Mouse (Mus musculus) neural tube, embryonic 14.5 days (tissue): Measurements from ENCODE around the gene Fzr1. TPM values are rescaled to one million over a fixed set of nuclear protein-coding genes. Genes with fewer than 3 reads are reported as not detected.

Experiments used
- ATAC-seq: fragments of 200-750 bp; cut with Nextera tagmentation; 2 replicates; pipeline ENCODE4 v1.8.0; 2017; ENCODE audit warnings: low read depth, mild to moderate bottlenecking, moderate TSS enrichment, moderate library complexity
- H3K27ac ChIP-seq: fragments of 300-500 bp; sonication (generic); 2 replicates; pipeline ENCODE4 v1.5.1; 2014; ENCODE audit warnings: low read depth, mild to moderate bottlenecking, control low read depth, low read length, moderate library complexity, mixed read lengths
- H3K27me3 ChIP-seq: fragments of 300-500 bp; sonication (generic); 2 replicates; pipeline ENCODE4 v1.6.1; 2014; ENCODE audit warnings: low read length; ENCODE audit not compliant: control insufficient read depth, insufficient read depth
- H3K36me3 ChIP-seq: fragments of 300-500 bp; sonication (generic); 2 replicates; pipeline ENCODE4 v1.6.1; 2014; ENCODE audit warnings: low read length, mixed read lengths; ENCODE audit not compliant: control insufficient read depth, insufficient read depth
- H3K4me1 ChIP-seq: fragments of 300-500 bp; sonication (generic); 2 replicates; pipeline ENCODE4 v1.6.1; 2014; ENCODE audit warnings: low read length; ENCODE audit not compliant: control insufficient read depth, insufficient read depth
- H3K4me2 ChIP-seq: fragments of 300-500 bp; sonication (generic); 2 replicates; pipeline ENCODE4 v1.6.1; 2014; ENCODE audit warnings: mild to moderate bottlenecking, low read depth, low read length, control low read depth
- H3K4me3 ChIP-seq: fragments of 300-500 bp; sonication (generic); 2 replicates; pipeline ENCODE4 v1.5.1; 2014; ENCODE audit warnings: low read depth, low read length, control low read depth, mixed read lengths
- H3K9ac ChIP-seq: fragments of 300-500 bp; sonication (generic); replicated peaks from 2 replicates; pipeline ENCODE4 v1.6.1; 2014; ENCODE audit warnings: low read depth, mild to moderate bottlenecking, control low read depth, low read length, mixed read lengths
- H3K9me3 ChIP-seq: fragments of 300-500 bp; sonication (generic); 2 replicates; pipeline ENCODE4 v1.6.1; 2016; ENCODE audit warnings: low read length; ENCODE audit not compliant: control insufficient read depth
- WGBS: fragments of 180-500 bp; shearing (Covaris S2); extraction: QIAGEN DNeasy Blood & Tissue Kit; methylation state at CpG from one replicate; pipeline ENCODE4 v1.1.7; 2014; 5-methylcytosine and 5-hydroxymethylcytosine counted together
- polyA plus RNA-seq: library from polyadenylated mRNA; unstranded; fragments of >200 nt; fragmentation: Nextera tagmentation; extraction: Ambion mirVana; gene quantifications from 2 replicates; pipeline ENCODE4 v1.2.1, GENCODE M21; 2014

The Fzr1 gene
- polyA plus RNA-seq, result 114 and 125 TPM in 2 replicates

DNA sequence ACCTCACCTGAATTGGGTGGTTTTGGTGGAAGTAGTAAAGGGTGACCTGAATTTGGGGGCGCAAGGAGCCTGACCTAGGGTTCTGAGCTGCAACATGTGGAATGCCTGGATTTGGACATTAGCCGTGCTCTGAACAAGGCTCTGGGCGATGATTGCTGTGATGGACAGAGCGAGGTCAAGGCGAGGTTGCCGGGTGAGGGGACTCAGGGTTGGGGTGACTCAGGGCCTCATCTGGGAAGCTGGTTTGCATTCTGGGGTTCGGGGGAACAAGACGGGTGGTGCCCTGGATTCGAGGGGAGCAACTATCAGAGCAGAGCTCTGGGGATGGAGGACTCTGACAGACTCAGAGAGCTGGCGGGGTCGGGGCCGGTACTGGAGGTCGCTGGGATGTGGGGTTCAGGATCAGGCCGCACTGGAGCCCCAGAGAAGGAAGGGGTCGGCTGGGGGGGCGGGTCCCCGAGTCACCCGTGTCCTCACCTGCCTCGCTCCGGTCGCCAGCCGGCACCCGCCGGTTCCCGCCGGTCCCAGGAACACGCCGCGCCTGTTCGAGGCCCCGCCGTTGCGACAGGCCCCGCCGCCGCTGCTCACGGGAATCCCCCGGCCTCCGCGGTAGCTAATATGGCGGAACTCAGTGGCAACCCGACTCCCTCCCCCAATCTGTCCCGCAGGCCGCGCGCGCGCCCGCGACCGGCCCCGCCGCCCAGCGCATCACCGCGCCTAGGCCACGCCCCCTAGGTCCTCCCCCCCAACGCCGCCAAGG, at the start of gene Fzr1:
Fzr1 (minus strand) TSS at position 724 of the 760 bp plus-strand sequence.
- no peaks in the 10 kb centered on the region for H3K9me3 ChIP-seq
- peak within 1 kb of the TSS; percentile 89 for H3K4me2 ChIP-seq
- H3K36me3 ChIP-seq, result peaks cover 4% of the 10 kb centered on the region; the same call in 1 of the 2 replicates
- H3K4me3 ChIP-seq, result peak within 1 kb of the TSS; percentile 75
- peaks cover 21% of the 10 kb centered on the region for H3K4me1 ChIP-seq
- H3K9ac ChIP-seq, result peak within 1 kb of the TSS; percentile 79
- no peaks in the 10 kb centered on the region for H3K27me3 ChIP-seq
- WGBS, result under 1% methylated on average over 58 of the region's 59 CpGs
- peak within 1 kb of the TSS; percentile 79 for H3K27ac ChIP-seq
- peak; percentile 52 for ATAC-seq

DNA sequence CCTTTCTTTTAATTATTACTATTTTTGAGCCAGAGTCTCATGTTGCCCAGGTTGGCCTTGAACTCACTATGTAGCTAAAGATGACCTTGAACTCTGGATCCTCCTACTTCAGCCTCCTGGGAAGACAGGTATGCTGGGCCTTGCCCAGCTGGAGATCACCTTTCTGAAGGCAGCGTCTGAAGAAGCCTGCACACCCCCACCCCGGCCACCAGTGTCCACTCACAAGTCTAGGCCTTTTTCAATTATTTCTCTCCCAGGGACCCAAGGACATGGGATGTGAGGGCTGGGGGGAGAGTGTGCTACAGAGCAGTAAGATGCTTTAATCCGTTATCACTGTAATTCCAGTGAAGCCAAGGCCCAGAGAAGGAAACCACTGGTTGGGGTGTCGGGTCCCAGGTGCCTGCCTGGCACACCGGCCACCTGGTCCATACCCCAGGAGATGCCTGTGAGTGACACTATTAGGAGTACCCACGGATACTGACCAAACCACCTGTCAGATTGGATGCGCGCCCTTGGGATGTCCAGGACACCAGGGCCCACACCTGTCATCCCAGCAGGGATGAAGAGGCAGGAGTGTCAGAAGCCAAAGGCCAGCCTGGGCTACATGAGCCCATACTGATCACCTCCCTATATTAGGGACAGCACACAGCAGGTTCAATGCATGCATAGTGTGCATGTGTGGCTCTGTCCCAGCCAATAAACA, 49.6 kb upstream of the Fzr1 start:
- no peak overlapping the region for H3K9ac ChIP-seq
- no peaks in the 10 kb centered on the region for H3K36me3 ChIP-seq
- H3K4me3 ChIP-seq, result no peak overlapping the region
- H3K4me2 ChIP-seq, result no peak overlapping the region
- peaks cover 3% of the 10 kb centered on the region; the same call in 1 of the 2 replicates for H3K27me3 ChIP-seq
- no peak overlapping the region for H3K27ac ChIP-seq
- no peak for ATAC-seq
- 71% methylated on average over 8 of the region's 8 CpGs for WGBS
- peaks cover 33% of the 10 kb centered on the region for H3K4me1 ChIP-seq
- H3K9me3 ChIP-seq, result no peaks in the 10 kb centered on the region

DNA sequence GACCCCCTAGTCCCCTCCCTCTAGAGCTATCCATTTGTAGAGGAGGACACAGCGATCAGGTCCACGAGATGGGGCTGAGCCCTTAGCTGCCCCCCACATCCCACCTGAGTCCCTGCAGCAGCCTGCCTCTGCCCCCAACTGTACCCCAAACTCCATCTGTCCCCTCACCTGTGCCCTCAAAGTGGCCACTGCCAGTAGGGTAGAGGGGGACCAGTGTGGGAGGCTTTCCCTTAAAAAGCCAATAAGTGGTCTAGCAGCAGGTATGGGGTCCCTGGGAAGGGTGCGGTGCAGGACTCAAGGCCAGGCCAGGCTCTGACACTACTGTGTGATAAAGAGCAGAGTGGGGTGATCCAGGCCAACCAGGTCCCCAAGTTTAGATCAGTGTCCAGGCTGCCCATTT, 49.0 kb upstream of the Fzr1 start:
- peaks cover 3% of the 10 kb centered on the region; the same call in 1 of the 2 replicates for H3K27me3 ChIP-seq
- H3K36me3 ChIP-seq, result no peaks in the 10 kb centered on the region
- peak overlapping the region; percentile 63 for H3K4me2 ChIP-seq
- H3K9ac ChIP-seq, result peak overlapping the region; percentile 50; the same call in 1 of the 2 replicates
- no peaks in the 10 kb centered on the region for H3K9me3 ChIP-seq
- H3K4me1 ChIP-seq, result peaks cover 30% of the 10 kb centered on the region
- 25% methylated on average over 3 of the region's 3 CpGs for WGBS
- H3K4me3 ChIP-seq, result peak overlapping the region; percentile 31; the same call in 1 of the 2 replicates
- no peak overlapping the region for H3K27ac ChIP-seq
- no peak for ATAC-seq

DNA sequence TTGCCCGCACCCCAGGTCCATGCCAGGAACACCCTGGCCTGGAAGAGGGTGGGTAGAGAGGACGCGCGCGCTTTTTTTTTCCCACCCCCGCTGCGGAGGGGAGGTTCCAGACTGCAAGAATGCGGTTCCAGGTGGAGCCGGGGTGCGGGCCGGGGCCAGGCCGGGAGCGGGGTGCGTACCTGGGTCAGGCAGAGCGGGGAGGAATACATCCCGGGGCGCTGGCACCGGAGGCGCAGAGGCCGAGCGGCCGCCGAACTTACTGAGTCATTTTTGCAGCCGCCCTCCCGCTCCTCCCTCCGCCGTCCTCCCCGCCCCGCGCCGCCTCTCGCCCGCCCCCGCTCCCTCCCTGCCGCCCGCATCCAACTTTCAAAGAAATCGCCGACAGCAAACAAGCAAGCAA, 48.6 kb upstream of the Fzr1 start:
- Histone ChIP-seq H3K27ac (no peak overlapping the region), H3K36me3 (no peaks in the 10 kb centered on the region), H3K27me3 (peaks cover 3% of the 10 kb centered on the region; the same call in 1 of the 2 replicates), H3K9me3 (no peaks in the 10 kb centered on the region), H3K4me3 (peak overlapping the region; percentile 31), H3K9ac (peak overlapping the region; percentile 50), H3K4me2 (peak overlapping the region; percentile 63), H3K4me1 (peaks cover 30% of the 10 kb centered on the region)
- WGBS, result 1% methylated on average over 29 of the region's 38 CpGs
- no peak for ATAC-seq

DNA sequence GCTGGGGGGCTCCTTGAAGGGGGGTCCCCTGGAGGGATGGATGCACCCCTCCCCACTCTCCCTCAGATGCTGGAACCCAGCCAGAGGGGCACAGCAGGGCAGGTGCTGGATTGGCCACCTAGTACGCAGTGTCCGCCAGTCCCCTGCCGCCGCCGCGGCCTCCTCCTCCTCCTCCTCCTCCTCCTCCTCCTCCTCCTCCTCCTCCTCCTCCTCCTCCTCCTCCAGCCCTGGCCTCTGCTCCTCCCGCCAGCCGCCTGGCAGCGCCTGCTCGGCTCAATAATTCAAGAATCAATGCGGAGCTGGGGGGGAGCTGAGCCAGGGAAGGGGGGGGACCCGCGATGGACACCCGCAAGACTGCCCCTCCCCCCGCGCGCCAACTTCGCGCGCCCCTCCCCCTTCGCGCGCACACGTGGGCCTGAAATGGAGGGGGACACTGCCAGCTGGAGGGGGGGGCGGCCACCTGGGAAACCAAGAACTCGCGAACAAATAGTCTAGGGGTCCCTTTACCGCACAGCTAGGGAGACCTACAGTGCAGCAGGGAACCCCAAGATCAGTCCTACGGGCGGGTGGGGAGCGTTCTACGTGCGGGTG, 47.9 kb upstream of the Fzr1 start:
- H3K4me2 ChIP-seq, result peak overlapping the region; percentile 63
- H3K9me3 ChIP-seq, result no peaks in the 10 kb centered on the region
- H3K4me1 ChIP-seq, result peaks cover 28% of the 10 kb centered on the region
- peak overlapping the region; percentile 31 for H3K4me3 ChIP-seq
- peaks cover 3% of the 10 kb centered on the region; the same call in 1 of the 2 replicates for H3K27me3 ChIP-seq
- no peak for ATAC-seq
- peak overlapping the region; percentile 50 for H3K9ac ChIP-seq
- H3K36me3 ChIP-seq, result no peaks in the 10 kb centered on the region
- H3K27ac ChIP-seq, result no peak overlapping the region
- under 1% methylated on average over 22 of the region's 33 CpGs for whole genome bisulfite sequencing

DNA sequence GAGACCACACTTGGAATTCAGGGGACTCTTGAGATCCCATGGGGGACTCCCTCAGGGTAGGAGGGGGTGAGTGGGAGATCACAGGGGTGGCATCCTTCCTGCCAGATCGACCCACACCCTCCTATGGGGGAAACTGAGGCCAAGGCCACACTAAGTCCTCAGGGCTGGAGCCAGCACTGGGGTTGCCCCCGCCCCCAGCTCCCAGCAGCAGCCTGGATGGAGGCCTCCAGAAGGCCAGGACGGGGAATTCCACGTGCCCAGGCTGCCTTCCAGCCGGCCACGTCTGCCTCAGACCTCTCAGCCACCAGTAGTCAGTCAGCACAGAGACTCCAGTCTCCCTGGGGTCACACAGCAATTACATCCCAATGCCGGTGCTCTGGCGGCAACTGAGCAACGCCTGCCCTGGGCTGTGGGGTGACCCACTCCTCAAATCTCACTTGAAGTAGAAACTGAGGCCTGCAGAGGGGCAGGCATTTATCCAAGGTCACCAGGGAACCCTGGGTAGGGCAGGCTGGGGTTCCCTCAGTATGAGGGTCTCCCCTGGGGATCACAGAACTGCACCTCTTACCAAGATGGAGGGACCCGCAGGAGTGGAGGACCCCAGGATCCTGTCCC, 47.0 kb upstream of the Fzr1 start:
- Histone ChIP-seq H3K4me3 (no peak overlapping the region), H3K4me1 (peaks cover 26% of the 10 kb centered on the region), H3K4me2 (peak overlapping the region; percentile 63; the same call in 1 of the 2 replicates), H3K9me3 (no peaks in the 10 kb centered on the region), H3K27ac (no peak overlapping the region), H3K27me3 (peaks cover 3% of the 10 kb centered on the region; the same call in 1 of the 2 replicates), H3K36me3 (no peaks in the 10 kb centered on the region), H3K9ac (no peak overlapping the region)
- WGBS, result 32% methylated on average over 10 of the region's 10 CpGs
- no peak for ATAC-seq

DNA sequence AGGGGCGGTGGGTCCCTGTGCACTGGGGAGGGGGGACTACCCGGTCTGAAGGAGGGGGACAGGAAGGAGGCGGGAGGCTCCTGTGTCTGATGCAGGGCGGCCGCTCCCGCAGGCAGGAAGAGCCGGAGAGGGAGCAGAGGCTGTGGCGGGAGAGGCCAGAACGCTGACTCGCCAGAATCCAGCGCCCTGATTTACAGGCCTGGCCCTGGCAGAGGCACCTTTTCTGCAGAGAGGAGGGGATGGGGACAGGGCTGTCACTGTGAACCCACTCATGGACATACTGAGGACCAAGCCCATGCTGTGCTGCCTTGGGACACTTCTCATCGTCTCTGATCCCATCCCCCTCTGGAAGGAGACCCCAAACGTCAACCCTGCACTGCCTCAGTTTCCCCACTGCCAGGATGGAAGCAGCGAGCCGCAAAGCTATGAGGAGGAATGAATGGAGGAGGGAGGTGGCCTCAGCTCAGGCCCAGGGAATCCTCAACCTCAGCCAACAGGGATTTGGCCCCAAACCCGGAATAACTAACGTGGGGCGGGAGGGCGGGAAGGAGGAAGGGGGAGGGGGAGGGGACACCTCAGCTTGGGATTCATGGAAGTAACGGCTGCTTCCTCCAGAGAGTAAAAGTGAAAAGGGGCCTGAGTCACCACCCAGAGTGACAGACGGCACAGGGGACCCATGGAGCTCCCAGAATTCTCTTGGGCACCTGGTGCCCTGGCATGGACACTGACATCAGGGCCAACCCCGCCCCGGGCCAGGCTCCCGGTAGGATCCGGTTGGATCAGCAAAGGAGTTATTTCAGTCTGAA, 46.1 kb upstream of the Fzr1 start:
- H3K4me3 ChIP-seq, result no peak overlapping the region
- H3K36me3 ChIP-seq, result peaks cover 4% of the 10 kb centered on the region; the same call in 1 of the 2 replicates
- H3K27me3 ChIP-seq, result peaks cover 3% of the 10 kb centered on the region; the same call in 1 of the 2 replicates
- 0 out of 2 replicates have a peak overlapping the region, but pooled peaks have one; percentile 20 for H3K4me2 ChIP-seq
- H3K9ac ChIP-seq, result no peak overlapping the region
- WGBS, result 3% methylated on average over 23 of the region's 25 CpGs
- H3K27ac ChIP-seq, result 0 out of 2 replicates have a peak overlapping the region, but pooled peaks have one; percentile 22
- ATAC-seq, result peak; percentile 12; the same call in 1 of the 2 replicates
- peaks cover 26% of the 10 kb centered on the region for H3K4me1 ChIP-seq
- no peaks in the 10 kb centered on the region for H3K9me3 ChIP-seq
